Mouse (Mus musculus): ENCODE data around the gene Defb36. TPM values are rescaled to one million over a fixed set of nuclear protein-coding genes. Genes with fewer than 3 reads are reported as not detected.

Gene Defb36
- total and polyA plus RNA-seq, 3 experiments: 0.73 to 0.86 TPM; not detected in 1

Other genes with a start within 250 kb of the Defb36 start
- gene Nrsn2, start 227.7 kb upstream of the Defb36 start, total RNA-seq (2021): 1 to 10 TPM; 3.9 to 5.0 TPM
- 7.4 and 8.4 TPM in 2 replicates for gene Nrsn2, start 227.7 kb upstream of the Defb36 start, polyA plus RNA-seq (2012; rRNA removed)
- 10 to 100 TPM in 1 of 2 experiments, 1 to 10 TPM in 1; 6.2 to 11.0 TPM for gene Sox12, start 206.3 kb upstream of the Defb36 start, total RNA-seq (2021)
- gene Sox12, start 206.3 kb upstream of the Defb36 start, polyA plus RNA-seq (2012; rRNA removed): 13.7 and 15.9 TPM in 2 replicates
- gene Zcchc3, start 189.3 kb upstream of the Defb36 start, total RNA-seq (2021): 1 to 10 TPM; 5.4 to 7.8 TPM
- 3.3 and 3.7 TPM in 2 replicates for gene Zcchc3, start 189.3 kb upstream of the Defb36 start, polyA plus RNA-seq (2012; rRNA removed)
- gene 6820408C15Rik, start 188.7 kb upstream of the Defb36 start, total RNA-seq (2021): under 1 TPM; 0.32 to 0.35 TPM
- gene 6820408C15Rik, start 188.7 kb upstream of the Defb36 start, polyA plus RNA-seq (2012; rRNA removed): 0.07 and 0.13 TPM in 2 replicates
- gene Defb23, start 139.7 kb upstream of the Defb36 start, total RNA-seq (2021): not detected
- not detected in 2 replicates for gene Defb23, start 139.7 kb upstream of the Defb36 start, polyA plus RNA-seq (2012; rRNA removed)
- gene Defb20, start 127.3 kb upstream of the Defb36 start, total RNA-seq (2021): not detected
- not detected in 2 replicates for gene Defb20, start 127.3 kb upstream of the Defb36 start, polyA plus RNA-seq (2012; rRNA removed)
- gene Defb22, start 114.2 kb upstream of the Defb36 start, total RNA-seq (2021): not detected
- not detected in 2 replicates for gene Defb22, start 114.2 kb upstream of the Defb36 start, polyA plus RNA-seq (2012; rRNA removed)
- gene Defb26, start 92.6 kb upstream of the Defb36 start, total RNA-seq (2021): not detected
- gene Defb26, start 92.6 kb upstream of the Defb36 start, polyA plus RNA-seq (2012; rRNA removed): not detected in 2 replicates
- gene Defb28, start 86.1 kb upstream of the Defb36 start, total RNA-seq (2021): not detected
- not detected in 2 replicates for gene Defb28, start 86.1 kb upstream of the Defb36 start, polyA plus RNA-seq (2012; rRNA removed)
- not detected for gene Defb29, start 64.2 kb upstream of the Defb36 start, total RNA-seq (2021)
- not detected in 2 replicates for gene Defb29, start 64.2 kb upstream of the Defb36 start, polyA plus RNA-seq (2012; rRNA removed)
- not detected for gene Gm17416, start 35.0 kb upstream of the Defb36 start, total RNA-seq (2021)
- gene Gm17416, start 35.0 kb upstream of the Defb36 start, polyA plus RNA-seq (2012; rRNA removed): not detected in 2 replicates
- not detected for gene Defb21, start 31.6 kb upstream of the Defb36 start, total RNA-seq (2021)
- gene Defb21, start 31.6 kb upstream of the Defb36 start, polyA plus RNA-seq (2012; rRNA removed): not detected in 2 replicates
- gene Defb19, start 24.0 kb upstream of the Defb36 start, total RNA-seq (2021): under 1 TPM in 1 of 2 experiments, not detected in 1; 0.90 TPM
- gene Defb19, start 24.0 kb upstream of the Defb36 start, polyA plus RNA-seq (2012; rRNA removed): not detected in 2 replicates
- gene Defb45, start 4.9 kb upstream of the Defb36 start, total RNA-seq (2021): not detected
- gene Defb45, start 4.9 kb upstream of the Defb36 start, polyA plus RNA-seq (2012; rRNA removed): not detected in 2 replicates
- not detected for gene Defb25, start 18.7 kb downstream of the Defb36 start, total RNA-seq (2021)
- gene Defb25, start 18.7 kb downstream of the Defb36 start, polyA plus RNA-seq (2012; rRNA removed): 1.0 TPM in 1 of 2 replicates, not detected in the other
- 10 to 100 TPM; 11.3 to 18.1 TPM for gene Rem1, start 22.6 kb downstream of the Defb36 start, total RNA-seq (2021)
- gene Rem1, start 22.6 kb downstream of the Defb36 start, polyA plus RNA-seq (2012; rRNA removed): 11.9 and 21.0 TPM in 2 replicates
- 100 to 1,000 TPM; 164 to 202 TPM for gene H13, start 65.1 kb downstream of the Defb36 start, total RNA-seq (2021)
- 358 and 395 TPM in 2 replicates for gene H13, start 65.1 kb downstream of the Defb36 start, polyA plus RNA-seq (2012; rRNA removed)
- gene Mcts2, start 82.7 kb downstream of the Defb36 start, total RNA-seq (2021): 10 to 100 TPM; 26.7 to 32.9 TPM
- 1.9 and 2.3 TPM in 2 replicates for gene Mcts2, start 82.7 kb downstream of the Defb36 start, polyA plus RNA-seq (2012; rRNA removed)
- 10 to 100 TPM; 41.5 to 67.3 TPM for gene Id1, start 131.9 kb downstream of the Defb36 start, total RNA-seq (2021)
- gene Id1, start 131.9 kb downstream of the Defb36 start, polyA plus RNA-seq (2012; rRNA removed): 186 and 275 TPM in 2 replicates
- gene Cox4i2, start 149.8 kb downstream of the Defb36 start, total RNA-seq (2021): 1 to 10 TPM; 1.4 to 3.4 TPM
- 3.9 and 4.4 TPM in 2 replicates for gene Cox4i2, start 149.8 kb downstream of the Defb36 start, polyA plus RNA-seq (2012; rRNA removed)
- 10 to 100 TPM; 54.3 to 79.7 TPM for gene Bcl2l1, start 227.4 kb downstream of the Defb36 start, total RNA-seq (2021)
- gene Bcl2l1, start 227.4 kb downstream of the Defb36 start, polyA plus RNA-seq (2012; rRNA removed): 42.4 and 43.8 TPM in 2 replicates
- 1 to 10 TPM; 2.0 to 4.2 TPM for gene Tpx2, start 243.6 kb downstream of the Defb36 start, total RNA-seq (2021)
- 0.18 and 0.40 TPM in 2 replicates for gene Tpx2, start 243.6 kb downstream of the Defb36 start, polyA plus RNA-seq (2012; rRNA removed)

Data from adrenal gland, adult 2 months (tissue).